Mouse (Mus musculus) retina, adult 2 months (tissue): ENCODE data around the gene Atxn3.

Experiments
- DNase-seq: peaks from one replicate; pipeline ENCODE4 v3.0.0-alpha.2; 2012; ENCODE audit warnings: low read depth, low spot score

Gene Atxn3

GRCm38 (mm10) chr12:101891066-101891465 lies 67.0 kb downstream of the Atxn3 start:
- DNase-seq = no peak

- no peak for DNase-seq
Observed at GRCm38 (mm10) chr12:101889351-101889750, 68.7 kb downstream of the Atxn3 start.

- DNase-seq = no peak
Observed at GRCm38 (mm10) chr12:101888312-101888711, 69.7 kb downstream of the Atxn3 start.

GRCm38 (mm10) chr12:101884926-101885325 lies 73.1 kb downstream of the Atxn3 start:
- DNase-seq = no peak

GRCm38 (mm10) chr12:101876374-101876773 lies 81.7 kb downstream of the Atxn3 start:
- DNase-seq = no peak

- DNase-seq = peak; percentile 26
Observed at GRCm38 (mm10) chr12:101875107-101875506, 82.9 kb downstream of the Atxn3 start.
